27 mouse cellular contexts compared by ENCODE assay signal in the genomic region with DNA sequence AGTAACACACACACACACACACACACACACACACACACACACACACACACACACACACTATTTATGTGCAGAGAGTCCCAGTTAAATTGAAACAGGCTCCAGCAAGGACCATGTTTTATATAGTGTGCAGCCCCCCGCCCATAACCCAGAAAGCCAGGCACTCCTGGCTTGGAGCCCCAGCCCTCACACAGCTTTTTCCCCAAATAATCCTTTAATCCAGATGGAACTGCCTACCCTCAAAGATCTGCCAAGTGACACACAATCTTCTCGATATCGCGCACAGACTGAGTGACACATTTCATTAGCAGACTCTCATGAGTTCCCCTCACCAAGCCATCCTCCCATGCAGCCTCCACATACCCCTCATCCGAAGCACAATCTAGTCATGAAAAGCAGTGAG. TPM values are rescaled to one million over a fixed set of nuclear protein-coding genes. Genes with fewer than 3 reads are reported as not detected.
DNase-seq lines count a peak whose midpoint lies in the region; ATAC-seq and TF ChIP-seq lines count a peak whose summit lies in the region.
"Had no signal": no experiment of that assay in that cellular context is flagged by ENCODE, and none has a peak within 500 bp of the region (broad histone marks: within the 10 kb centered on the region; RNA-seq: fewer than 3 reads in every experiment).

No protein-coding gene starts in this region.

- H3K9ac ChIP-seq in hindbrain, embryonic 15.5 days, result no peak overlapping the region
- no peak overlapping the region for H3K9ac ChIP-seq in hindbrain, embryonic 16.5 days (ENCODE audit: low read depth, low read length)
- H3K9ac ChIP-seq: embryonic facial prominence, embryonic 15.5 days; limb, embryonic 12.5 days; liver, embryonic 12.5 days; neural tube, embryonic 13.5 days had no signal

- intact Hi-C loops in left cerebral cortex, postnatal 4 days (cut with DNase I), result loop anchor here (2.0 to 10.0 kb wide), 3 partner anchors 34 to 116 kb away; no protein-coding TSS in a partner anchor

- 72% methylated on average over 5 of the region's 5 CpGs for WGBS in hindbrain, embryonic 15.5 days
- 61% methylated on average over 5 of the region's 5 CpGs for WGBS in hindbrain, embryonic 16.5 days

- no peak overlapping the region for H3K27ac ChIP-seq in hindbrain, embryonic 15.5 days (replicated peaks)
- H3K27ac ChIP-seq in hindbrain, embryonic 16.5 days (ENCODE audit: low read depth, low read length), result no peak overlapping the region
- H3K27ac ChIP-seq: embryonic facial prominence, embryonic 15.5 days; hindbrain, embryonic 10.5 days; kidney, postnatal 0 days; limb, embryonic 12.5 days; liver, embryonic 12.5 days; neural tube, embryonic 13.5 days had no signal

- no peak overlapping the region for H3K4me3 ChIP-seq in hindbrain, embryonic 15.5 days
- H3K4me3 ChIP-seq in hindbrain, embryonic 16.5 days (ENCODE audit: low read length), result no peak overlapping the region
- H3K4me3 ChIP-seq: embryonic facial prominence, embryonic 15.5 days; hindbrain, embryonic 10.5 days; limb, embryonic 12.5 days; liver, embryonic 12.5 days; myocyte; neural tube, embryonic 13.5 days had no signal

- DNase-seq in cerebellum, postnatal 10 days, result peak; percentile 70 to 76
- no peak for DNase-seq in cerebellum, postnatal 25 days
- DNase-seq in left cerebral cortex, postnatal 4 days, result peak; percentile 43
- DNase-seq in left cerebral cortex, adult 9 months (ENCODE audit: low spot score in 2 of 2), result no peak
- peak; percentile 86 for DNase-seq in brain, embryonic 14.5 days (ENCODE audit: low read depth)
- DNase-seq: adrenal gland, adult 8-10 months; gastrocnemius, postnatal 10 days; heart, postnatal 10 days; kidney, adult 2 months; lung, adult 18-20 months; lung, postnatal 10 days; thymus, adult 18-20 months; thymus, postnatal 36 days had no signal

- H3K36me3 ChIP-seq in hindbrain, embryonic 15.5 days, result no peaks in the 10 kb centered on the region
- no peaks in the 10 kb centered on the region for H3K36me3 ChIP-seq in hindbrain, embryonic 16.5 days (ENCODE audit: control insufficient read depth, insufficient read depth, low read length)
- H3K36me3 ChIP-seq: embryonic facial prominence, embryonic 15.5 days; hindbrain, embryonic 10.5 days; limb, embryonic 12.5 days; liver, embryonic 12.5 days; neural tube, embryonic 13.5 days had no signal

- no peaks in the 10 kb centered on the region for H3K9me3 ChIP-seq in hindbrain, embryonic 15.5 days
- no peaks in the 10 kb centered on the region for H3K9me3 ChIP-seq in hindbrain, embryonic 16.5 days (ENCODE audit: control insufficient read depth, low read length)
- H3K9me3 ChIP-seq: embryonic facial prominence, embryonic 15.5 days; hindbrain, embryonic 10.5 days; limb, embryonic 12.5 days; liver, embryonic 12.5 days; neural tube, embryonic 13.5 days had no signal

- TF ChIP-seq CTCF in brain, embryonic 14.5 days (IDR thresholded peaks at IDR 0.05; ENCODE audit: borderline replicate concordance, extremely low read depth, insufficient read depth, insufficient read length), result no peak

- peaks cover 35% of the 10 kb centered on the region for H3K4me1 ChIP-seq in hindbrain, embryonic 15.5 days (replicated peaks)
- peaks cover 15% of the 10 kb centered on the region for H3K4me1 ChIP-seq in hindbrain, embryonic 16.5 days (ENCODE audit: control insufficient read depth, insufficient read depth, low read depth, low read length)
- H3K4me1 ChIP-seq: liver, embryonic 12.5 days had no signal

- no peak for TF ChIP-seq POLR2A in brain, embryonic 14.5 days (IDR thresholded peaks at IDR 0.05; ENCODE audit: borderline replicate concordance, extremely low read depth, insufficient read depth, insufficient read length, poor library complexity, severe bottlenecking)

- peaks cover 5% of the 10 kb centered on the region for H3K27me3 ChIP-seq in hindbrain, embryonic 15.5 days
- no peaks in the 10 kb centered on the region; the same call in 1 of the 2 replicates for H3K27me3 ChIP-seq in hindbrain, embryonic 16.5 days (replicated peaks; ENCODE audit: control insufficient read depth, insufficient read depth, low read length)

- H3K4me2 ChIP-seq in hindbrain, embryonic 15.5 days, result no peak overlapping the region
- no peak overlapping the region for H3K4me2 ChIP-seq in hindbrain, embryonic 16.5 days (ENCODE audit: low read length)
- H3K4me2 ChIP-seq: embryonic facial prominence, embryonic 15.5 days; heart, embryonic 11.5 days; limb, embryonic 12.5 days; liver, embryonic 12.5 days; midbrain, embryonic 11.5 days; neural tube, embryonic 13.5 days had no signal

- peak; percentile 16; the same call in 1 of the 2 replicates for ATAC-seq in hindbrain, embryonic 15.5 days (ENCODE audit: low FRiP score, low read depth)
- no peak for ATAC-seq in hindbrain, embryonic 16.5 days
- ATAC-seq: activated CD4-positive, CD25-positive, alpha-beta regulatory T cell, adult 4 months; inflammation-experienced regulatory T-cells, adult 6 months; liver, embryonic 12.5 days had no signal

RNA-seq across cellular contexts. Expression of gene Cacna1e, which starts 4.2 kb away (rescaled TPM):
- polyA plus RNA-seq in hindbrain, embryonic 15.5 days (2015; fragmentation: Nextera tagmentation; extraction: Ambion mirVana), result 14.7 and 15.2 TPM in 2 replicates
- 13.5 and 14.0 TPM in 2 replicates for polyA plus RNA-seq in hindbrain, embryonic 16.5 days (2015; fragmentation: Nextera tagmentation; extraction: Ambion mirVana)
- total RNA-seq in left cerebral cortex, postnatal 4 days (2021), result 100 to 1,000 TPM; 121 to 122 TPM
- polyA plus RNA-seq in brain, embryonic 14.5 days (2012; rRNA removed), result 18.4 and 28.8 TPM in 2 replicates
- total RNA-seq: granulocyte monocyte progenitor cell, adult 5-6 weeks had no signal
- polyA plus RNA-seq: myocyte had no signal

Comparison
In these comparisons a context has a peak if more than half of its experiments do, and no peak if none do; other contexts are left out.
1. DNase-seq: peak in cerebellum, postnatal 10 days (2 of 2), left cerebral cortex, postnatal 4 days (single experiment) and brain, embryonic 14.5 days (single experiment); none in cerebellum, postnatal 25 days (0 of 2) and left cerebral cortex, adult 9 months (0 of 2).